Mouse (Mus musculus) neural tube, embryonic 15.5 days (tissue): ENCODE data around the gene Ano6. TPM values are rescaled to one million over a fixed set of nuclear protein-coding genes. Genes with fewer than 3 reads are reported as not detected.

Experiments used
- ATAC-seq: fragments of 200-750 bp; cut with Nextera tagmentation; 2 replicates; pipeline ENCODE4 v1.8.0; 2017; ENCODE audit warnings: mild to moderate bottlenecking, moderate TSS enrichment, moderate library complexity; ENCODE audit not compliant: low FRiP score
- H3K27ac ChIP-seq: fragments of 300-500 bp; sonication (generic); replicated peaks from 2 replicates; pipeline ENCODE4 v1.5.1; 2015; ENCODE audit warnings: mild to moderate bottlenecking, inconsistent platforms
- H3K27me3 ChIP-seq: fragments of 300-500 bp; sonication (generic); replicated peaks from 2 replicates; pipeline ENCODE4 v1.6.1; 2015; ENCODE audit warnings: inconsistent platforms
- H3K36me3 ChIP-seq: fragments of 300-500 bp; sonication (generic); 2 replicates; pipeline ENCODE4 v1.6.1; 2015; ENCODE audit warnings: inconsistent platforms
- H3K4me1 ChIP-seq: fragments of 300-500 bp; sonication (generic); 2 replicates; pipeline ENCODE4 v1.6.1; 2015; ENCODE audit warnings: inconsistent platforms
- H3K4me2 ChIP-seq: fragments of 300-500 bp; sonication (generic); 2 replicates; pipeline ENCODE4 v1.6.1; 2015; ENCODE audit warnings: inconsistent platforms, mild to moderate bottlenecking, moderate library complexity
- H3K4me3 ChIP-seq: fragments of 300-500 bp; sonication (generic); replicated peaks from 2 replicates; pipeline ENCODE4 v1.5.1; 2015; ENCODE audit warnings: mild to moderate bottlenecking, inconsistent platforms
- H3K9ac ChIP-seq: fragments of 300-500 bp; sonication (generic); replicated peaks from 2 replicates; pipeline ENCODE4 v1.6.1; 2015; ENCODE audit warnings: mild to moderate bottlenecking, inconsistent platforms
- H3K9me3 ChIP-seq: fragments of 300-500 bp; sonication (generic); replicated peaks from 2 replicates; pipeline ENCODE4 v1.6.1; 2016; ENCODE audit warnings: inconsistent platforms
- WGBS: fragments of 180-500 bp; shearing (Covaris S2); methylation state at CpG from one replicate; pipeline ENCODE4 v1.1.7; 2015; ENCODE audit warnings: mixed read lengths; 5-methylcytosine and 5-hydroxymethylcytosine counted together
- polyA plus RNA-seq: library from polyadenylated mRNA; unstranded; fragments of >200 nt; fragmentation: Nextera tagmentation; extraction: Ambion mirVana; gene quantifications from 2 replicates; pipeline ENCODE4 v1.2.1, GENCODE M21; 2015

Ano6 gene
- polyA plus RNA-seq, 1 experiment from 2014 or later: 27.0 TPM

DNA sequence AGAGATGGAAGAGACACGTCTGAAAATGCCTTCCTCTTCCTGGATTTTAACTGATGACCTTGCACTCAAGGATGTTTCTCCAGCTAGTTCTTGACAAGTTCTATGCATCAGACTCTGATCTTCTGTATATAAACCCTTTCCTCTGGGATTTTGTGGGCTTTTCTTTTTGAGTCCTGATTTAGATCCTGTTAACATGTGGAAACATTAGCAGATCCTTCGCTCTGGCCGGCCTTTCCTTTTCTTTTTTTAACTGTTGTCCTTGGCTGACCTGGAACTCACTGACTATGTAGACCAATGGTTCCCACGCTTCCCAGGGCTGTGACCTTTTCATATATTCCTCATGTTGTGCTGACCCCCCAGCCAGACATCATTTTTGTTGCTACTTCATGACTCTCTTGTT, 45.4 kb downstream of the Ano6 start:
- no peaks in the 10 kb centered on the region for H3K36me3 ChIP-seq
- H3K9me3 ChIP-seq: no peaks in the 10 kb centered on the region
- no peak overlapping the region for H3K4me3 ChIP-seq
- no peak overlapping the region for H3K9ac ChIP-seq
- no peak overlapping the region for H3K4me2 ChIP-seq
- WGBS: 78% methylated on average over 4 of the region's 4 CpGs
- ATAC-seq: no peak
- H3K27me3 ChIP-seq: no peaks in the 10 kb centered on the region
- peaks cover 16% of the 10 kb centered on the region; the same call in 1 of the 2 replicates for H3K4me1 ChIP-seq
- 0 out of 2 replicates have a peak overlapping the region, but pooled peaks have one; percentile 28 for H3K27ac ChIP-seq

GRCm38 (mm10) chr15:95836646-95837434, 46.2 kb downstream of the Ano6 start:
- H3K4me2 ChIP-seq: no peak overlapping the region
- H3K9me3 ChIP-seq: no peaks in the 10 kb centered on the region
- H3K27ac ChIP-seq: no peak overlapping the region
- no peak overlapping the region for H3K4me3 ChIP-seq
- whole genome bisulfite sequencing: 51% methylated on average over 13 of the region's 13 CpGs
- H3K4me1 ChIP-seq: peaks cover 16% of the 10 kb centered on the region; the same call in 1 of the 2 replicates
- no peak for ATAC-seq
- no peaks in the 10 kb centered on the region for H3K36me3 ChIP-seq
- H3K27me3 ChIP-seq: no peaks in the 10 kb centered on the region
- no peak overlapping the region for H3K9ac ChIP-seq

GRCm38 (mm10) chr15:95837570-95837969, 46.9 kb downstream of the Ano6 start:
- Histone ChIP-seq H3K9ac (no peak overlapping the region), H3K27me3 (no peaks in the 10 kb centered on the region), H3K4me3 (no peak overlapping the region), H3K4me2 (no peak overlapping the region), H3K4me1 (peaks cover 16% of the 10 kb centered on the region; the same call in 1 of the 2 replicates), H3K36me3 (no peaks in the 10 kb centered on the region), H3K27ac (no peak overlapping the region), H3K9me3 (no peaks in the 10 kb centered on the region)
- 41% methylated on average over 1 of the region's 1 CpGs for WGBS
- no peak for ATAC-seq

DNA sequence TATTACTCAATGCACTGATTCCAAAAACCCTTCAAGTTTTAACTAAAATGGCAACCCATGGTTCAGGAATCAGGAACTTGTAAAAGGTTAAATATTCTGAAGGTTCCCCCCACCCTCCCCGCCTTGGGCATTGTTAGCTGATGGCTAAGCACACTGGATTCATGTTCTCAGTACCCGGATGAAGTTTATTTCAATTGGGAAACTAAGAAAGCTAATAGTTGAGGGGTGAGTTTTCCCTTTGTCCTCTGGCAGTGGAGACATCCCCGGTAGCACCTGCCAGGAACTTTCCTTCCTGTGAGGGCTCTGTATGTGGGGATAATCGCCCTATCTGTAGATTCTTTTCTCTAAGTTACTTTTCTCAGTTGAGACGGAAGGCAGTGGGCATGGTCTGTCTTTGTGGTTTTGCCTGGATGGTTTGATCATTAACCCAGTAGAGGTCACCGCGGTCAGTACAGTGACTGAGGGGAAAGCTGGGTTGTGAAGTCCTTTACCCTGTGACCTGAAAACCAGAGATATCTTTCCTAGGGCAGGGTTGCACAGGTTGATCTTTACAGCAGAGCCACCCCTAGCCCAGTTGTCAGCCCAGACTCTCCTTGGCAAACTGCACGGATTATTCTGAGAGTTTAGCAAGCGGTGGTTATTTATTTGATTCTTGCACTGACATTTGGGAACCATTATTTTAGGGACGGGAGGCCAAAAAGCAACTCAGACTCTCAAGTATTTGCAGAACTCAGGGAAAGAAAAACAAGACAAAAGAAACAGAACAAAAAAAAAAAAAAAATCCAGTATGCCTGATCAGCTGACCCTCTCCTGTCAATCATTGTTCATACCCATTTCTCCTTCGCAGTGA, 47.8 kb downstream of the Ano6 start:
- 45% methylated on average over 11 of the region's 11 CpGs for WGBS
- Histone ChIP-seq H3K36me3 (no peaks in the 10 kb centered on the region), H3K4me3 (no peak overlapping the region), H3K4me1 (peaks cover 16% of the 10 kb centered on the region; the same call in 1 of the 2 replicates), H3K9me3 (no peaks in the 10 kb centered on the region), H3K27me3 (no peaks in the 10 kb centered on the region), H3K9ac (no peak overlapping the region), H3K4me2 (no peak overlapping the region), H3K27ac (no peak overlapping the region)
- no peak for ATAC-seq

DNA sequence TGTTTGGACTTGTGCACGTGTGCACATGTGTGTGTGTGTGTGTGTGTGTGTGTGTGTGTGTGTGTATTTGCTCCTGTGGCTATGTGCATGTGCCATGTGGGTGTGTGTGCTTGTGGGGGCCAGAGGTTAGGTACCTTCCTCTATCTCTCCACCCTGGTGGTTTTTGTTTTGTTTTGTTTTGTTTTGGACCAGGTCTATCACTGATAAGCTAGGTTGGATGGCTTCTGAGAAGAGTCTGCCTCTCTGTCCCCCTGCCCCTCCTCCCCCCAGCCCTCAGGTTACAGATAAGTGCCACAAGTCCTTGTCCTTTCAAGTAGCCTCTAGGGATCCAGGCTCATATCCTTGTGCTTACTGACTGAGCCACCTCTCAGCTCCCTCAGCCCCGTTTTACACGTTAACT, 49.1 kb downstream of the Ano6 start:
- H3K9ac ChIP-seq: no peak overlapping the region
- no peaks in the 10 kb centered on the region for H3K36me3 ChIP-seq
- H3K4me2 ChIP-seq: no peak overlapping the region
- no peak overlapping the region for H3K27ac ChIP-seq
- no peaks in the 10 kb centered on the region for H3K9me3 ChIP-seq
- 85% methylated on average over 3 of the region's 3 CpGs for WGBS
- H3K4me3 ChIP-seq: no peak overlapping the region
- H3K4me1 ChIP-seq: peaks cover 16% of the 10 kb centered on the region; the same call in 1 of the 2 replicates
- H3K27me3 ChIP-seq: no peaks in the 10 kb centered on the region
- no peak for ATAC-seq

DNA sequence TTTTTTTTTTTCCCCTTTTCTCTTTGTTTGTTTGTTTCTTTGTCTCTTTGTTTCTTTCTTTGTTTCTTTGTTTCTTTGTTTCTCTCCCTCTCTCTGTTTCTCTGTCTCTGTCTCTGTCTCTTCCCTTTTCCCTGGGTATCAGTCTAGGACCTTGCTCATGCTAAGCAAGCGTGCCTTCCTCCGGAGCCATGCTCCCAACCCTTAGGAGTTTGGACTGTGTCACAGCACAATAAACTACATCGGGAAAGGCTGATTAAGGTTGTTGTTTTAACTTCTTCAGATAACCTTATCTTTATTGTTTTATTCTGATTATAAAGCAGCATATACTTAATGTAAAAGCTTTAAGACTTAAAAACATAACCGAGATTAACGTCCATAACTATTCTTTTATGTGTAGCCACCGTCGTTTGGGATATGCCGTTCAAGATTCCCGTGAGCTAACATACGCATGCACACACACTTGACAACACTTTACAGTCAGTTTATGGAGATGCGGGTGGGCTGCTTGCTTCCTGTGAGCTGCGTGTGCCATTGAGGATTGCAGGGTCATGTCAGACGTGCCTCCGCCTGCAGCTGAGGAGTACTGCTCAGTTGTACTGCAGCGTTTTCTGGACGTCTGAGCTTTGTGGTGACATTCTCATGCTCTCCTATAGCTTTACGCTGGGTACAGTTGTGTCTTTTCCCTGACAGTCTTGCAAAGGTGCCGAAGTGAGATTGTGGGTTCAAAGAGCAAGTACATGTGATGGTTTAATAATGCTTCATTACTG, 52.7 kb downstream of the Ano6 start:
- WGBS: 80% methylated on average over 18 of the region's 18 CpGs
- ATAC-seq: no peak
- peaks cover 5% of the 10 kb centered on the region; the same call in 1 of the 2 replicates for H3K4me1 ChIP-seq
- H3K27ac ChIP-seq: no peak overlapping the region
- no peaks in the 10 kb centered on the region for H3K27me3 ChIP-seq
- H3K4me3 ChIP-seq: no peak overlapping the region
- no peaks in the 10 kb centered on the region for H3K9me3 ChIP-seq
- no peak overlapping the region for H3K4me2 ChIP-seq
- H3K9ac ChIP-seq: no peak overlapping the region
- H3K36me3 ChIP-seq: no peaks in the 10 kb centered on the region

DNA sequence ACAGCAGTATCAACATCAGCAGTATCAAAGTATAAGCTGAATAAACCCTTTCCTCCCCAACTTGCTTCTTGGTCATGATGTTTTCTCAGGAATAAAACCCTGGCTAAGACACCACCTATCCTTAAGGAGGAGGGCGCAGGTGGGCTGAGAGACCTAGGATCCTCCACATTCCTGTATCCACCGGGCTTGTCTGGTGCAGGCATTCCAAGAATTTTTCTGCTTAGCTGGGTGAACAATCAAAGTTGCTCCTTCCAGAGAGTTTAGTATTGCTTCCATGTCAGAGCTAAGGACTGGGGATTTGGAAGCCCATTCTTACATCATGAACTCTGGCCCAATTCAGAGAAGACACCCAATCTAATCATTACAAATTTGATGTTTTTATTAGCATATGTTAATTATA, 53.8 kb downstream of the Ano6 start:
- Histone ChIP-seq H3K9ac (no peak overlapping the region), H3K4me1 (0 out of 2 replicates have a peak, but pooled peaks cover 4% of the 10 kb centered on the region), H3K4me2 (no peak overlapping the region), H3K36me3 (no peaks in the 10 kb centered on the region), H3K4me3 (no peak overlapping the region), H3K9me3 (no peaks in the 10 kb centered on the region), H3K27me3 (no peaks in the 10 kb centered on the region), H3K27ac (no peak overlapping the region)
- ATAC-seq: no peak
- WGBS: 71% methylated on average over 2 of the region's 2 CpGs

DNA sequence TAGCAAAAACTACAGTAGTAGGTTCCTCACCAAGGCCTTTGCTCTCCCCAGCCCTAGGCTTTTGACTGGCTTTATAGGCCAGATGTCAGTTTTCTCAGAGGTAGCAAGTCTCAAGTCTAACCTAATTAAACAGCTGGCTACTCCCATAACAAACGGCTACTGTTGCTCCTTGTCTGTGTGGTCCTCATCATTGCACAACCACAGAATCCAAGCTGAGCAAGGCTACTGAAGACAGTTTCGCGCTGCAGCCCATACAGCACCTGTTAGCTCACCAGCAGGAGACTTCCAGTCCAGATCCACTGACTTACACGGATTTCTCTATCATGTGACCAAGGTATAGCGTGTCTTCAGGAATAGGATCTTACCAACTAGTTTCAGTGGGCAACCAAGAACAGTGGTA, 55.5 kb downstream of the Ano6 start:
- Histone ChIP-seq H3K36me3 (no peaks in the 10 kb centered on the region), H3K27me3 (no peaks in the 10 kb centered on the region), H3K4me2 (no peak overlapping the region), H3K9ac (no peak overlapping the region), H3K27ac (no peak overlapping the region), H3K9me3 (no peaks in the 10 kb centered on the region), H3K4me1 (peaks cover 11% of the 10 kb centered on the region; the same call in 1 of the 2 replicates), H3K4me3 (no peak overlapping the region)
- 81% methylated on average over 5 of the region's 5 CpGs for WGBS
- ATAC-seq: no peak

- peaks cover 11% of the 10 kb centered on the region; the same call in 1 of the 2 replicates for H3K4me1 ChIP-seq
- no peaks in the 10 kb centered on the region for H3K27me3 ChIP-seq
- H3K4me3 ChIP-seq: no peak overlapping the region
- ATAC-seq: no peak
- H3K9me3 ChIP-seq: no peaks in the 10 kb centered on the region
- 47% methylated on average over 6 of the region's 6 CpGs for WGBS
- H3K4me2 ChIP-seq: no peak overlapping the region
- H3K36me3 ChIP-seq: no peaks in the 10 kb centered on the region
- no peak overlapping the region for H3K9ac ChIP-seq
- no peak overlapping the region for H3K27ac ChIP-seq
Observed at GRCm38 (mm10) chr15:95848493-95849064, 57.9 kb downstream of the Ano6 start.

DNA sequence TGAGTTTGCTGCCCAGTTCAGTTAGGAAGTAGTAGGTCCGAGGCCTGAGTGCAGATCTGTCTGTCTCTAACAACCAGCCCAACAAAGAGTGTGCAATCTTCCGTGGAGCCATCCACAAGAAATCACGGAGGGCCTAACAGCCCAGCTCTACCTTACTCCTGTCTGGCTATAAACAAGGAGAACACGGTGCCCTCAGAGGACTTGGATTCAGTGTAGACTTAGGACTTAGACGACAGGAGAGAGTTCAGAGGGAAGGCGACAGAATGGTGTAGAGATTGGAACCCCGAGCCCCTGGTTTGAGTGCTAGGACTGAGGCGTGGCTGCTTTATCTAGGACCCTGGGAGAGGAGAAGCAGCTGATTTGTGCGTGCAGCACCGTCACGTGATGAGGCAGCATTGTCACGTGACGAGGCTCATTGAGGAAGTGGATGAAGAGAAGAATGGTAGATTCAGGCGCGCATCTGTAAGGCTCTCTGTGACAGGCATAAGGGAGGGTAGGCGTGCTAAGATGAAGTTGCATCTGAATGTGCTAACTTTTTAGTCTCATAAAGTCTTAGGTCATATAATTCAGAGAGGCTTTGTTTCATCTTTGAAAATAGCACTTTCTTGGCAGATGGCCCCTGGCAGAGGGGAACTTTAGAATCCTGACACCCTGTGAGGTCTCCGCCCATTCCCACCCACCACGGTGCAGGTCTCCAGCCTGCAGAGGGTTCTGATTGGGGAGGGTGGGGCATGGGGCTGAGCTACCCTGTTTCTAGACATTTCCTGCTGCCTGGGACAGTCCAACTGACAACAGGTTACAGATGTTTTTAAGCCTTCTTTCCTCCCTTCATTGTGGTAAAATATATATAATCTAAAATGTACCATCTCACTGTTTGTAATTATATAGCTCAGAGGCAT, 59.1 kb downstream of the Ano6 start:
- Histone ChIP-seq H3K9ac (no peak overlapping the region), H3K27ac (no peak overlapping the region), H3K4me1 (peaks cover 11% of the 10 kb centered on the region; the same call in 1 of the 2 replicates), H3K4me2 (no peak overlapping the region), H3K4me3 (no peak overlapping the region), H3K36me3 (no peaks in the 10 kb centered on the region), H3K27me3 (no peaks in the 10 kb centered on the region), H3K9me3 (no peaks in the 10 kb centered on the region)
- no peak for ATAC-seq
- 66% methylated on average over 18 of the region's 18 CpGs for WGBS
